Mouse (Mus musculus): ENCODE measurements around the gene Arid3c.
A peak's percentile ranks its signal among the peaks of the same experiment; 100 is the strongest.
"Not testable (repeated sequence)": the region's sequence is repeated elsewhere in the genome, so short reads cannot be mapped to it uniquely, and the experiment has no call there.

The Arid3c gene

GRCm38 (mm10) chr4:41702226-41702625 is 28.7 kb downstream of the Arid3c start:
- DNase-seq: not testable (repeated sequence)

- DNase-seq: not testable (repeated sequence)
Observed at GRCm38 (mm10) chr4:41700224-41700623, 30.7 kb downstream of the Arid3c start.

DNA sequence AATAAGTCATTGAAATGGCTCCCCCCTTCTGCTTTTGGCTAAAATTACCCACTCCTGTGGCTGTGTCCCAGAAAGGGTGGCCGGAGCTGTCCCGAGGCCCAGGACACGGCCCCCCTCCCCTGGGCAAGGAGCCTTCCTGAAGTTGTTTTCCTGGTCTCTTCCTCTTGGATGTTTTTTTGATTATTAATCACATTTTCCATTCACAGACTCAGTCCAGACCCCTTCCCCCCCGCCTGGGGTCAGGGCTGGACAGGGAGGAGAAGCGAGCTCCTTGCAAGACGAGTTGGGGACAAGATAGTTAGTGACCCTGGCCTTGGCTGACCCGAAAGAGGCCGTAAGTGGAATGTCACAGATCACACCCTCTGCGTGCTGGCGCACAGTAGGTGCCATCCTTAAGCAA is 31.2 kb downstream of the Arid3c start, which contains the start of gene Il11ra1:
Gene Il11ra1, plus strand, starts transcription at position 207 of the 400 bp plus-strand sequence.
- DNase-seq: not testable (repeated sequence)

DNA sequence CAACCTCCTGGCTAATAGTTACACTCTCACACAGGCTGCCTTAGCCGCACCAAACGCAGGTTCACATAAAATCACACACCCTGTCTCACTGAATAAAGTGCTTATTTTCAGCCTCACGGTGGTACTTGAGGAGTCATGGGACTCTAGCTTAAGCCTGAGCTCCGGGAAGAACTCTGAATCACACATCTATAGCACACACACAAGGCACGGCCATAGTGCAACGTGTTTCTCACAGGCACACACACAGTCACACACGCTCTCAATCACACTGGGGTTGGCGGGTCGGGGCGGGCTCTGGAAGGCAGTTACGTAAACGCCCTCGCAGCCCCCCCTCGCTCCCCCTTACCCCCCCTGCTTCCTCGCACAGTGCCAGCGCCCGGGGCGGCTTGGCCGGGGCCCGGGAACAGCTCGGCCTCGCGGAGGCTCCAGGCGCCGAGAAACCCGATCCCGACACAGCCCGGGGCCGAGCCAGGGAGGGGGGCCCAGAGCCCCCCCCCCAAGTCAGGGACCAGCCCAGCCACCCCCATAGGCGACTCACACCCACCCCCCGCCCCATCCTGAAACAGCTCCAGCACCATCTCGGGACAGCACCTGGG is 32.4 kb downstream of the Arid3c start:
- not testable (repeated sequence) for DNase-seq

- DNase-seq: peak; percentile 89
Observed at GRCm38 (mm10) chr4:41696930-41697841, 33.8 kb downstream of the Arid3c start, which contains the start of gene Cntfr. TSS of gene Cntfr (minus strand) at chr4:41697089.

- not testable (repeated sequence) for DNase-seq
Observed at GRCm38 (mm10) chr4:41696452-41696851, 34.5 kb downstream of the Arid3c start.

GRCm38 (mm10) chr4:41695800-41696199 is 35.1 kb downstream of the Arid3c start:
- DNase-seq: not testable (repeated sequence)

DNA sequence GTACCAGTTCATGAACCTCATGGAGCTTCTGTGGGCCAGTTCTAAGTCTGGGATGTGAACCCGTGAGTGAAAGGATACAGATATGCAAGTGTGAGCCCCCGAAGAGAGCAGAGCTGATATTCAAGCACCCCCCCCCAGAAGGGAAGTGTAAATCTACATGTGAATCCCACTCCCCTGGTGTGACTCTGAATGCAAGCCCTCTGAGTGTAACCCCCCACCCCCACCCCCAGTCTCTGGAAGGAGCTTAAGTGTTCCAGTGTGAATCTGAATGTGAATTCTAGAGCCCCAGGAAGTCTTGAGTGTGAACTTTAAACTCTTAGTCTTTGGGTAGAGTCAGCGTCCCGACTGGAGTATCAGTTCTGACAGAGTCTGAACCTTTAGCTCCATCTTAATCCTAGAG is 37.4 kb downstream of the Arid3c start:
- not testable (repeated sequence) for DNase-seq

DNA sequence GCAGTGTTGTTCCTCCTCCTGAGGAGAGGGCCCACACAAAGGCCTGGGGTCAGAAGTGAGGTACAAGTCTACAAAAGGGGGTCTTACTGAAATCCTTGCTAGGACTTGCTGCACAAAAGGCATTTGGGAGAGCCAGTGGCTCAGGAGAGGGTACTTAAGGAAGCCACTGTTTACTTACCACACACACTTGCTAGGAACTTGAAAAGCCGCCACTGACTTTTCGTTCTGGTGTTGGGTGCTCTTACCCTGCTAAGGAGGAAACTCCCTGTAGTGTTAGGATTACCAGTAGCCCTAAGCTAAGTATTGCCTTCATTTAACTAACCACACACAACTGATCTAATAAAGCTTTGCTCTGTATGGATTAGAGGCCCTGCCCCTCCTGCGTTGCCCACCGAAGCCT is 40.9 kb downstream of the Arid3c start:
- not testable (repeated sequence) for DNase-seq

DNA sequence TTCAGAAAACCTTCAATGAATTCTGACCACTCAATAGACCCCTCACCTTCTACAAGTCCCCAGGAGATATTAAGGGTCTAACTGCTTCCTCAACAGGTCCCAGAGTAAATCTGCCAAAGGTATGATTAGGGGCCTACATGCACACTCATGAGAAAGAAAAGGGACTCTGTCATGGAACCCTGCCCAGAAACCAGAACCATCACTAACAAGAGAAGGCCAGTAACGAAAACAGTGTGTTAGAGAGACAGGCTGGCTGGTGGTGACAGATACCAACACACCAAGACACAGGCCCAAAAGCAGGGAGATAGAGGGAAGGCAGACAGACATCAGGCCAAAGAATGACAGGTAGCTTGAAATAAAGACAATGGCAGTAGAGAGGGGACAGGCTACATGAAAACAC is 42.4 kb downstream of the Arid3c start:
- not testable (repeated sequence) for DNase-seq

GRCm38 (mm10) chr4:41685882-41686492 is 45.0 kb downstream of the Arid3c start:
- not testable (repeated sequence) for DNase-seq

GRCm38 (mm10) chr4:41684931-41685453 is 46.0 kb downstream of the Arid3c start:
- DNase-seq: not testable (repeated sequence)

GRCm38 (mm10) chr4:41684131-41684930 is 46.6 kb downstream of the Arid3c start:
- not testable (repeated sequence) for DNase-seq

GRCm38 (mm10) chr4:41683303-41683702 is 47.6 kb downstream of the Arid3c start:
- not testable (repeated sequence) for DNase-seq

DNA sequence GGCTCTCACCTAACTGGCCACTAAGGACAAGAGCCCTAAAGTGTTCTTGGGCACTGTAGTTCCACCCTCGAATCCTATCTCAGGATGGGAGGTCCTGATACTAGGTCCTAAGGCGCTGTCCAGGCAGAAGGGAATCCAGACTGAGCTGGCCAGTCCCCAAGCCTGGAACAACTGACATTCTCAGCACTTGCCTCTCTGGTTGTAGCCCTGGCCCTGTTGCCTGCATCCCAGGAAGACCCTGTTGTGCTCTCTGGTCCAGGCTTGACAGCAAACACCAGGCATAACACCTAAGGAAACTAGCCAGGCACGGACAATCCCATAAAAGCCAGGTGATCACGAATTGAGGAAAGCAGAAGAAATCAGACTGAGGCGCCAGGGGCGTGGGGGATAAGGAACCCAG is 48.2 kb downstream of the Arid3c start:
- DNase-seq: no peak

DNA sequence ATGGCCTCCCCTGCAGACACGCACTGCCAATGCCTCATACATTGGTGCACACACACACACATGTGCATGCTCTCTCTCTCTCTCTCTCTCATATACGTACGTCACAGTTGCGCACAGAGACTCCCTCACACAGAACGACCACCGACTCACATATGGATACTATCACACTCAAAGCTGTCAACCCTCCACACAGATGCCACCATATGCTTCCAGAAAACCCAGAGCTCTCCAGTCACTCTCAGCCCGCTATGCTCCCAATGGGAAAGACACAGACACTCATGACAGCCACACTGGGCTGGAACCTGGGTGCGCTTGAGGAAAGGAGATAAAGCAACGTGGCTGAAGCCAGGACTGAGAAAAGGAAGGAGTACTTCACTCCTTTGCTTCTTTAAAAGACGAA is 49.0 kb downstream of the Arid3c start:
- DNase-seq: no peak

DNA sequence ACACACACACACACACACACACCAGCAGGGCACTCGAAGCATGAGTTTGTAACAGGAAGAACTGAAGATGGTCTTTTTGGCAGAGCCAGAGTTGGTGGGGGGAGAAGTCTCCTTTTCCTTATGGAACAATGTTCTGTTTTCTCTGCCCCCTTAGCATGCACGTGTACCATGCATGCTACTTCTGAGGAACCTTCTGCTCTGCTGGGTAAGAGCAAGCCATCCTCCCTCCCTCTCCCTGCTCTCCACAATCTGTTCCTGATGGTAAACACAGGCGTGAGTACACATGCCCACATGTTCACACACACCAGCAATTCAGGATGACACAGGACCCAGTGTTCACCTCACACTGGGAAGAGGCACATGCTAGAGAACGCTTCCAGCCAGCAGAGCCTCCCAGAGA is 49.8 kb downstream of the Arid3c start:
- no peak for DNase-seq

GRCm38 (mm10) chr4:41679291-41679690 is 51.7 kb downstream of the Arid3c start:
- no peak for DNase-seq

- DNase-seq: no peak
Observed at GRCm38 (mm10) chr4:41678863-41679262, 52.1 kb downstream of the Arid3c start.

DNA sequence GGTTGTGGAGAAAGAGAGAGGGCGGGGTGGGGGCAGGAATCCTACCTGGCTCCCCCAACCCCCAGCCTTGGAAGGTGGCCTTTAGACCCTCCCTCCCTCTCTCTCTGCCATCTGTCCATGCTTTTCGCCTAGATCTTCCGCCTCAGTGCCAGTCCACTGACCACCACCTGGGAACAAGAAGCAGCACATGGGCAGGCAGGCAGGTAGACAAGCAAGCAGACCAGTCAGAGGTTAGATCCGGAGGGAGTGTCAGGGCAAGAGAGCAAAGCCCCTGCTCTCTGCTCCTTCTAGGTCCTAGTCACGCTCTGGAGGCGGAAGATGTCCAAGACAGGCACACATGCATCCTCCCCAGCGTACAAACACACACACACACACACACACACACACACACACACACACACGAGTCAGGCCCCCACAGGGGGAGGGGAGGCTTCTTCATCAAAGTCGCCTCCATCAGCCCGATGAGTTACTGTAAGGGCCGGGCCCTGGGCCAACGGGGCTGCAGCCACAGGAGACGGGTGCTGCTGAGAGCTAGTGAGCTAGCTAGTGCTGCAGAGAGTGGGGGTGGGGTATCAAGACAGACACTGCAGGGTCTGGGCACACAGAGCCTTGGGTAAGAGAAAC is 53.8 kb downstream of the Arid3c start:
- DNase-seq: peak; percentile 58

DNA sequence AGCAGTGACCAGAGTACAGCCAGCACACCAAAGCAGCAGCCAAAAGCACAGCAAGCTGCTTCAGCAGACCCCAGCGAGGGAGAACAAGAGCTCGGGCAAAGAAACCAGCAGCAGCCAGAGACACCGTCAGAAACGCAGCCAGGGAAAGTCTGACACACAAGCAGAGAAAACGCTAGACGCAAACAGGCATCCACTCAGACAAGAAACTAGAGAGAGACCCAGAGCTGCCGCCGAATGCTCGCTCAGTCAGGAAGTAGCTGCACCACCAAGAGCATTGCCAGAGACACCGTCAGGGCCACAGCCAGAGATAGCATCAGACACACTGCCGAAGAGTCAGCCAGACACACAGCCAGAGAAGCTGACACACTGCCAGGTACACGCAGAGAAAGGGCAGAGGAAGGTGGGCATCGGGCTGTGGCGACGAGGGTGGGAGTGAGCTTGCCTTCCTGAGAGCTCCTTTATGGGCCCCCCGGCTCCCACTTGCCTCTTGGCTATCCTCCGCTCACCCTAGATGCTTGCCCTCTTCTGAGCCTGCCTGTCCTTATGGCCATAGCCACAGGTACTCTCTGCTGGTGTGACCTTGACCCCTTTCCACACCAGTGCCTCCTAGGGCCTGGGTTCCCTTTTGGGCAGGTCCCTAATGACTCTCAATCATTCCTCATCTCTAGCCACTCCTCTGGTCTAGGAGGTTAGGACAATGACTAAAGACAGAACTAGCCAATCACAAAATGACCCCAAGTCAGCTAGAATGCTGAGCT is 54.5 kb downstream of the Arid3c start:
- DNase-seq: no peak

Measured in right cerebral cortex, postnatal 4 days (tissue).